Mouse (Mus musculus): ENCODE measurements around the gene Psmc1.

DNA sequence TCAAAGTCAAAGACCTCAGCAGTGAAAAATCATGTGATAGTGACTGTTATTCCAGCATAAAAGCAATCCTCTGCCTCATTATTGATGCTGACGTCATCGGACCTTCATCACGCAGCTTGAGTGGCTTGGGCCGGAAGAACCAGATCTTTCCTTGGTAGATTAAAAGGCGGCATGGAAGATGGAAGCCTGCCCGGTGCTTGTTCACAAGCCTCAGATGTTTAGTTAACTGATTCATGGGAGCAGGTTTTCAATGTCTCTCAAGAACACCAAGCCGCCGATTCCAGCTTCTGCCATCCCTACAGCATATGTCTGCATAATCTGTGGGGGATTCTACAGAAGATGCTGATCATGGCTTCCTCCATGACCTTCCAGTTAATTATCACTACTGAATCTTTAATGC is 57.0 kb downstream of the Psmc1 start:
- TF ChIP-seq TAL1 (IDR thresholded peaks at IDR 0.05; ENCODE audit: low read length) (no peak), GATA1 (IDR thresholded peaks at IDR 0.05; ENCODE audit: low read length) (no peak)

Measured in erythroblast, embryonic 14.5 days (primary cell).